Mouse (Mus musculus) kidney, embryonic 14.5 days (tissue): ENCODE measurements around the gene Vmn1r209. TPM values are rescaled to one million over a fixed set of nuclear protein-coding genes. Genes with fewer than 3 reads are reported as not detected.
"Not testable (repeated sequence)": the region's sequence is repeated elsewhere in the genome, so short reads cannot be mapped to it uniquely, and the experiment has no call there.

ENCODE experiments used
- ATAC-seq: fragments of 200-750 bp; cut with Nextera tagmentation; 2 replicates; pipeline ENCODE4 v1.8.0; 2017; ENCODE audit warnings: moderate number of reproducible peaks, mild to moderate bottlenecking, moderate TSS enrichment, moderate library complexity; ENCODE audit not compliant: low FRiP score, low TSS enrichment
- H3K27ac ChIP-seq: fragments of 300-500 bp; sonication (generic); 2 replicates; pipeline ENCODE4 v1.5.1; 2014; ENCODE audit warnings: low read depth, mild to moderate bottlenecking, low read length, moderate library complexity, mixed read lengths
- H3K27me3 ChIP-seq: fragments of 300-500 bp; sonication (generic); 2 replicates; pipeline ENCODE4 v1.6.1; 2014; ENCODE audit warnings: mild to moderate bottlenecking, low read length; ENCODE audit not compliant: control insufficient read depth, insufficient read depth
- H3K36me3 ChIP-seq: fragments of 300-500 bp; sonication (generic); 2 replicates; pipeline ENCODE4 v1.6.1; 2014; ENCODE audit warnings: low read length, mixed read lengths; ENCODE audit not compliant: control insufficient read depth, insufficient read depth
- H3K4me1 ChIP-seq: fragments of 300-500 bp; sonication (generic); 2 replicates; pipeline ENCODE4 v1.6.1; 2014; ENCODE audit warnings: low read length, mixed read lengths; ENCODE audit not compliant: control insufficient read depth, insufficient read depth
- H3K4me2 ChIP-seq: fragments of 300-500 bp; sonication (generic); replicated peaks from 2 replicates; pipeline ENCODE4 v1.6.1; 2014; ENCODE audit warnings: low read depth, mild to moderate bottlenecking, low read length
- H3K4me3 ChIP-seq: fragments of 300-500 bp; sonication (generic); 2 replicates; pipeline ENCODE4 v1.5.1; 2014; ENCODE audit warnings: mild to moderate bottlenecking, low read length
- H3K9ac ChIP-seq: fragments of 300-500 bp; sonication (generic); 2 replicates; pipeline ENCODE4 v1.6.1; 2014; ENCODE audit warnings: low read depth, mild to moderate bottlenecking, low read length, moderate library complexity
- H3K9me3 ChIP-seq: fragments of 300-500 bp; sonication (generic); 2 replicates; pipeline ENCODE4 v1.6.1; 2016; ENCODE audit warnings: low read length; ENCODE audit not compliant: control insufficient read depth
- WGBS: fragments of 180-500 bp; shearing (Covaris S2); extraction: QIAGEN DNeasy Blood & Tissue Kit; methylation state at CpG from one replicate; pipeline ENCODE4 v1.1.7; 2014; 5-methylcytosine and 5-hydroxymethylcytosine counted together
- polyA plus RNA-seq: library from polyadenylated mRNA; unstranded; fragments of >200 nt; fragmentation: Nextera tagmentation; extraction: Ambion mirVana; gene quantifications from 2 replicates; pipeline ENCODE4 v1.2.1, GENCODE M21; 2014

Vmn1r209 gene
- polyA plus RNA-seq, 1 experiment from 2014 or later, result not detected

DNA sequence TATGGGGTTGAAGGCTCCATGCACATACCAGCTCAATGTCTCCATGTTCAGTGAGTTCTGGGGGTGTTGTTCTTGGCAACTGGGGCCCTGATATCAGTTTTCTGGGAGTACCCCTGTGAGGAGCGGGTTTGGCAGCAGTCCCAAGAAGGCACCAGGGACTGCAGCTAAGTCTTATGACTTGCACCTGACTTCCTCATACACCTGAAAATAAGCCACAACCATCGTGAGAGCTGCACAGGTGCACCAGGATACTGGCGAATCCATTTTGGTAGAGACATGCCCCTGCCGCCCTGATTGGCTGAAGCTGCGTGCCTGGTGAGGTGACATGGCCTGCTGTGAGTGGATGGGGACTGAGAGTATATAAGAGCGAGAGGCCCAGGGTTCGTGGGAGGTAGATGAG lies 32.2 kb downstream of the Vmn1r209 start, which contains the start of gene Vmn1r208:
Vmn1r208 (minus strand) TSS at position 101 of the 400 bp plus-strand sequence.
- H3K9ac ChIP-seq, H3K9me3 ChIP-seq, ATAC-seq, H3K4me2 ChIP-seq, H3K4me3 ChIP-seq, H3K27ac ChIP-seq, H3K27me3 ChIP-seq, H3K4me1 ChIP-seq, H3K36me3 ChIP-seq: not testable (repeated sequence)
- no CpG with 5 or more reads among the region's 7 CpGs for whole genome bisulfite sequencing

DNA sequence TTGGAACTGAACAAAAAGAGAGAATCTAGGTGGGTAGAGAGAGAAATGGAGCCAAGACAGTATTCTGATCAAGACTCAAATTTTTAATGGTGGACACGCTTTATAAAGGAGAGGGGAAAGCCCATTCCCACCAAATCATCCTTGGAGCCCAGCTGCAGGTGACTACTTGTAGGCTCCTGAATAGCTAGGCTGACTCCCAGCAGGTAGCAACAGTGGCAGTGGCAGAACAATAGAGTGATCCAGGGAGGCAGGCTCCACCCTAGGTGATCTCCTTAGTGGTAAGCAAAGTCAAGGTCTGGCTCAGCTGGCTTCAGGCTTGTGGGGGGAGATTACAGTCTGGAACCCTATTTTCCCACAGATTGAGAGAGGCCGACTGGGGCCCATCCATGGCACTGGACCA lies 37.9 kb downstream of the Vmn1r209 start:
- H3K9me3 ChIP-seq, H3K27ac ChIP-seq, H3K27me3 ChIP-seq, H3K36me3 ChIP-seq, H3K9ac ChIP-seq, H3K4me3 ChIP-seq, ATAC-seq, H3K4me1 ChIP-seq, H3K4me2 ChIP-seq: not testable (repeated sequence)
- 83% methylated on average over 1 of the region's 2 CpGs for WGBS

Other genes with a start within 250 kb of the Vmn1r209 start
- gene Vmn1r205, start 216.7 kb downstream of the Vmn1r209 start, polyA plus RNA-seq, result not detected in 2 replicates
- not detected in 2 replicates for gene Vmn1r206, start 185.4 kb downstream of the Vmn1r209 start, polyA plus RNA-seq
- gene Vmn1r207-ps, start 80.1 kb downstream of the Vmn1r209 start, polyA plus RNA-seq, result not detected in 2 replicates
- gene Vmn1r208, start 32.3 kb downstream of the Vmn1r209 start, polyA plus RNA-seq, result not detected in 2 replicates
- not detected in 2 replicates for gene Vmn1r210, start 21.7 kb upstream of the Vmn1r209 start, polyA plus RNA-seq
- not detected in 2 replicates for gene Vmn1r211, start 47.9 kb upstream of the Vmn1r209 start, polyA plus RNA-seq
- not detected in 2 replicates for gene Vmn1r212, start 74.5 kb upstream of the Vmn1r209 start, polyA plus RNA-seq
- gene Vmn1r213, start 198.0 kb upstream of the Vmn1r209 start, polyA plus RNA-seq, result not detected in 2 replicates
- gene Vmn1r214, start 220.7 kb upstream of the Vmn1r209 start, polyA plus RNA-seq, result not detected in 2 replicates